Mouse (Mus musculus) liver, embryonic 13.5 days (tissue): Measurements from ENCODE around the gene Rab35. TPM values are rescaled to one million over a fixed set of nuclear protein-coding genes. Genes with fewer than 3 reads are reported as not detected.

Experiments used
- ATAC-seq: fragments of 200-750 bp; cut with Nextera tagmentation; 2 replicates; pipeline ENCODE4 v1.8.0; 2017; ENCODE audit warnings: low read depth, mild to moderate bottlenecking, moderate number of reproducible peaks, moderate library complexity
- DNase-seq: peaks from one replicate; pipeline ENCODE4 v3.0.0; 2022
- H3K27ac ChIP-seq: fragments of 300-500 bp; sonication (generic); 2 replicates; pipeline ENCODE4 v1.5.1; 2015; ENCODE audit warnings: moderate library complexity, mild to moderate bottlenecking, inconsistent platforms
- H3K27me3 ChIP-seq: fragments of 300-500 bp; sonication (generic); 2 replicates; pipeline ENCODE4 v1.6.1; 2015; ENCODE audit warnings: mild to moderate bottlenecking, inconsistent platforms
- H3K36me3 ChIP-seq: fragments of 300-500 bp; sonication (generic); 2 replicates; pipeline ENCODE4 v1.6.1; 2015; ENCODE audit warnings: mild to moderate bottlenecking, inconsistent platforms
- H3K4me1 ChIP-seq: fragments of 300-500 bp; sonication (generic); replicated peaks from 2 replicates; pipeline ENCODE4 v1.6.1; 2015; ENCODE audit warnings: inconsistent platforms
- H3K4me2 ChIP-seq: fragments of 300-500 bp; sonication (generic); 2 replicates; pipeline ENCODE4 v1.6.1; 2015; ENCODE audit warnings: inconsistent platforms, mild to moderate bottlenecking, moderate library complexity
- H3K4me3 ChIP-seq: fragments of 300-500 bp; sonication (generic); replicated peaks from 2 replicates; pipeline ENCODE4 v1.5.1; 2015; ENCODE audit warnings: mild to moderate bottlenecking, inconsistent platforms
- H3K9ac ChIP-seq: fragments of 300-500 bp; sonication (generic); 2 replicates; pipeline ENCODE4 v1.6.1; 2015; ENCODE audit warnings: mild to moderate bottlenecking, inconsistent platforms
- H3K9me3 ChIP-seq: fragments of 300-500 bp; sonication (generic); replicated peaks from 2 replicates; pipeline ENCODE4 v1.6.1; 2016; ENCODE audit warnings: inconsistent platforms
- WGBS: fragments of 180-500 bp; shearing (Covaris S2); methylation state at CpG from one replicate; pipeline ENCODE4 v1.1.7; 2015; ENCODE audit not compliant: insufficient replicate concordance; 5-methylcytosine and 5-hydroxymethylcytosine counted together
- polyA plus RNA-seq: library from polyadenylated mRNA; unstranded; fragments of >200 nt; fragmentation: Nextera tagmentation; extraction: Ambion mirVana; gene quantifications from 2 replicates; pipeline ENCODE4 v1.2.1, GENCODE M21; 2015

Gene Rab35
- polyA plus RNA-seq, 1 experiment from 2014 or later, result 16.7 TPM

- Histone ChIP-seq H3K9me3 (no peaks in the 10 kb centered on the region), H3K4me1 (peaks cover 20% of the 10 kb centered on the region), H3K36me3 (peaks cover 32% of the 10 kb centered on the region), H3K27ac (no peak overlapping the region), H3K27me3 (no peaks in the 10 kb centered on the region), H3K9ac (no peak overlapping the region), H3K4me2 (no peak overlapping the region), H3K4me3 (no peak overlapping the region)
- no peak for ATAC-seq
- no peak for DNase-seq
- WGBS, result 76% methylated on average over 8 of the region's 8 CpGs
Measured at GRCm38 (mm10) chr5:115649699-115650098, 18.0 kb downstream of the Rab35 start.

- Histone ChIP-seq H3K4me3 (no peak overlapping the region), H3K9ac (no peak overlapping the region), H3K27me3 (no peaks in the 10 kb centered on the region), H3K27ac (no peak overlapping the region), H3K4me2 (no peak overlapping the region), H3K9me3 (no peaks in the 10 kb centered on the region), H3K36me3 (peaks cover 21% of the 10 kb centered on the region), H3K4me1 (peaks cover 20% of the 10 kb centered on the region)
- WGBS, result 85% methylated on average over 10 of the region's 10 CpGs
- no peak for DNase-seq
- ATAC-seq, result no peak
Measured at GRCm38 (mm10) chr5:115650885-115651284, 19.2 kb downstream of the Rab35 start.

- H3K36me3 ChIP-seq, result peaks cover 11% of the 10 kb centered on the region
- H3K27me3 ChIP-seq, result no peaks in the 10 kb centered on the region
- peaks cover 20% of the 10 kb centered on the region for H3K4me1 ChIP-seq
- WGBS, result 91% methylated on average over 10 of the region's 10 CpGs
- peak overlapping the region; percentile 51; the same call in 1 of the 2 replicates for H3K4me3 ChIP-seq
- H3K9me3 ChIP-seq, result no peaks in the 10 kb centered on the region
- peak overlapping the region; percentile 70 for H3K4me2 ChIP-seq
- ATAC-seq (no peak), DNase-seq (no peak)
- 0 out of 2 replicates have a peak overlapping the region, but pooled peaks have one; percentile 55 for H3K27ac ChIP-seq
- peak overlapping the region; percentile 64 for H3K9ac ChIP-seq
Measured at GRCm38 (mm10) chr5:115651821-115652220, 20.1 kb downstream of the Rab35 start.

GRCm38 (mm10) chr5:115652681-115653575 lies 21.2 kb downstream of the Rab35 start:
- Histone ChIP-seq H3K27ac (peak overlapping the region; percentile 55), H3K4me3 (peak overlapping the region; percentile 51), H3K9me3 (no peaks in the 10 kb centered on the region), H3K9ac (peak overlapping the region; percentile 64), H3K4me1 (peaks cover 20% of the 10 kb centered on the region), H3K4me2 (peak overlapping the region; percentile 70), H3K36me3 (peaks cover under 1% of the 10 kb centered on the region; the same call in 1 of the 2 replicates), H3K27me3 (no peaks in the 10 kb centered on the region)
- WGBS, result 3% methylated on average over 35 of the region's 35 CpGs
- peak; percentile 100 for ATAC-seq
- DNase-seq, result peak; percentile 99

GRCm38 (mm10) chr5:115653776-115654175 lies 22.1 kb downstream of the Rab35 start:
- H3K27me3 ChIP-seq, result no peaks in the 10 kb centered on the region
- no peaks in the 10 kb centered on the region for H3K9me3 ChIP-seq
- no peak for DNase-seq
- H3K9ac ChIP-seq, result no peak overlapping the region
- peaks cover 18% of the 10 kb centered on the region for H3K4me1 ChIP-seq
- no peak for ATAC-seq
- WGBS, result 83% methylated on average over 12 of the region's 12 CpGs
- no peak overlapping the region for H3K4me3 ChIP-seq
- H3K27ac ChIP-seq, result no peak overlapping the region
- H3K36me3 ChIP-seq, result no peaks in the 10 kb centered on the region; the same call in 1 of the 2 replicates
- no peak overlapping the region for H3K4me2 ChIP-seq

GRCm38 (mm10) chr5:115656677-115657076 lies 25.0 kb downstream of the Rab35 start:
- Histone ChIP-seq H3K9ac (no peak overlapping the region), H3K27ac (no peak overlapping the region), H3K4me2 (no peak overlapping the region), H3K4me1 (peaks cover 14% of the 10 kb centered on the region), H3K4me3 (no peak overlapping the region), H3K36me3 (no peaks in the 10 kb centered on the region), H3K27me3 (0 out of 2 replicates have a peak, but pooled peaks cover 3% of the 10 kb centered on the region), H3K9me3 (no peaks in the 10 kb centered on the region)
- WGBS, result 62% methylated on average over 6 of the region's 6 CpGs
- no peak for DNase-seq
- ATAC-seq, result no peak

GRCm38 (mm10) chr5:115657234-115657633 lies 25.5 kb downstream of the Rab35 start:
- Histone ChIP-seq H3K36me3 (no peaks in the 10 kb centered on the region), H3K27me3 (0 out of 2 replicates have a peak, but pooled peaks cover 3% of the 10 kb centered on the region), H3K27ac (no peak overlapping the region), H3K4me2 (no peak overlapping the region), H3K4me3 (no peak overlapping the region), H3K9me3 (no peaks in the 10 kb centered on the region), H3K4me1 (peaks cover 8% of the 10 kb centered on the region), H3K9ac (no peak overlapping the region)
- 48% methylated on average over 1 of the region's 1 CpGs for WGBS
- DNase-seq, result no peak
- ATAC-seq, result no peak

GRCm38 (mm10) chr5:115658352-115658751 lies 26.6 kb downstream of the Rab35 start:
- Histone ChIP-seq H3K4me2 (no peak overlapping the region), H3K4me3 (no peak overlapping the region), H3K27ac (no peak overlapping the region), H3K9ac (no peak overlapping the region), H3K27me3 (0 out of 2 replicates have a peak, but pooled peaks cover 3% of the 10 kb centered on the region), H3K9me3 (no peaks in the 10 kb centered on the region), H3K36me3 (no peaks in the 10 kb centered on the region), H3K4me1 (0 out of 2 replicates have a peak, but pooled peaks cover under 1% of the 10 kb centered on the region)
- no peak for DNase-seq
- ATAC-seq, result no peak
- 54% methylated on average over 6 of the region's 6 CpGs for WGBS

- 73% methylated on average over 22 of the region's 22 CpGs for WGBS
- H3K27ac ChIP-seq, result no peak overlapping the region
- H3K4me1 ChIP-seq, result no peaks in the 10 kb centered on the region
- no peak overlapping the region for H3K9ac ChIP-seq
- 0 out of 2 replicates have a peak, but pooled peaks cover 3% of the 10 kb centered on the region for H3K27me3 ChIP-seq
- ATAC-seq, result no peak
- DNase-seq, result no peak
- H3K4me3 ChIP-seq, result no peak overlapping the region
- no peak overlapping the region for H3K4me2 ChIP-seq
- no peaks in the 10 kb centered on the region for H3K36me3 ChIP-seq
- H3K9me3 ChIP-seq, result 0 out of 2 replicates have a peak, but pooled peaks cover 3% of the 10 kb centered on the region
Measured at GRCm38 (mm10) chr5:115662658-115663057, 30.9 kb downstream of the Rab35 start.

- Histone ChIP-seq H3K36me3 (no peaks in the 10 kb centered on the region), H3K9me3 (0 out of 2 replicates have a peak, but pooled peaks cover 3% of the 10 kb centered on the region), H3K4me3 (no peak overlapping the region), H3K27me3 (0 out of 2 replicates have a peak, but pooled peaks cover 6% of the 10 kb centered on the region), H3K9ac (no peak overlapping the region), H3K4me2 (no peak overlapping the region), H3K4me1 (no peaks in the 10 kb centered on the region), H3K27ac (no peak overlapping the region)
- ATAC-seq, result no peak
- WGBS, result 61% methylated on average over 8 of the region's 8 CpGs
- DNase-seq, result no peak
Measured at GRCm38 (mm10) chr5:115666366-115667065, 34.8 kb downstream of the Rab35 start.

- WGBS, result 70% methylated on average over 8 of the region's 8 CpGs
- H3K9me3 ChIP-seq, result 0 out of 2 replicates have a peak, but pooled peaks cover 3% of the 10 kb centered on the region
- no peak overlapping the region for H3K4me3 ChIP-seq
- no peak overlapping the region for H3K4me2 ChIP-seq
- DNase-seq, result no peak
- H3K36me3 ChIP-seq, result no peaks in the 10 kb centered on the region
- H3K4me1 ChIP-seq, result no peaks in the 10 kb centered on the region
- H3K9ac ChIP-seq, result no peak overlapping the region
- no peak overlapping the region for H3K27ac ChIP-seq
- no peak for ATAC-seq
- H3K27me3 ChIP-seq, result peaks cover 6% of the 10 kb centered on the region; the same call in 1 of the 2 replicates
Measured at GRCm38 (mm10) chr5:115667210-115667609, 35.5 kb downstream of the Rab35 start.
